Mouse (Mus musculus): ENCODE data around the gene Abhd14a.

Abhd14a gene

GRCm38 (mm10) chr9:106411729-106412128 lies 35.7 kb downstream of the Abhd14a start:
- no peak for DNase-seq (ENCODE audit: low read depth, low spot score)

DNA sequence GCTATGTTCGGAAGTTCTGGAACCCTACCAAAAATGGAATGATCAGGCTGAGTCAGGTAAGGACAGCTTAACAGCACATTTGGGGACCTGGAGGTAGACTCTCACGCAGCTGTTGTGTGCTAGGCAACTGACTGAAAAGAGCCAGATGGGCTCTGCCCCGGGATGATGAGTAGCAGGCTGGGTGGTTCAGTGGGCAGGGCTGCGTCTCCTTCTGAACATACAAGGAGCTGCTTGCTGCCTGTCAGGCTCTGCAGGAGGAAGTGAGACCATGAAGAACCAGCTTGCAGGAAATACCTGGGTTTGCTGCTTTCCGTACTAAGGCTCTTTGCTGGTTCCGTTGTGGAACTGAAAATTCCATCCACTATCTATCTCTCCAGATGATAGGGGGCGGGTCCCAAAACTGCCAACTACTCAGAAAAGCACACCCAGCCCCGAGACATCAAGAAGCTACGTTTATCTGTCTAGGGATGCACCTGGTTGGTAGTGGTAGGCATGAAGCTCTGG lies 36.3 kb downstream of the Abhd14a start:
- DNase-seq (ENCODE audit: low read depth, low spot score) = no peak

GRCm38 (mm10) chr9:106410086-106410650 lies 37.3 kb downstream of the Abhd14a start:
- DNase-seq (ENCODE audit: low read depth, low spot score) = no peak

DNA sequence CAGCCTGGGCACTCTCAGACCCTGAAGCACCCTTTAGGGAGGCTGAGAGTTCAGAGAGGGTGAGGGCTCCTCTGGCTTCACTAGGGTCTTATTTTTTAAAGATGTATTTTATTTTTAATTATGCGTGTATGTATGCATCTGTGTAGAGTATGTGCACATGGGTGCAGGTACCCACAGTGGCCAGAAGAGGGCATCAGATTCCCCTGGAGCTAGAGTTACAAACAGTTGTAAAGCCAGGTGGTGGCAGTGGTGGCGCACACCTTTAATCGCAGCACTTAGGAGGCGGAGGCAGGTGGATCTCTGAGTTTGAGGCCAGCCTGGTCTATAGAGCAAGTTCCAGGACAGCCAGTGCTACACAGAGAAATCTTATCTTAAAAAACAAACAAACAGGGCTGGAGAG lies 38.4 kb downstream of the Abhd14a start:
- no peak for DNase-seq (ENCODE audit: low read depth, low spot score)

DNA sequence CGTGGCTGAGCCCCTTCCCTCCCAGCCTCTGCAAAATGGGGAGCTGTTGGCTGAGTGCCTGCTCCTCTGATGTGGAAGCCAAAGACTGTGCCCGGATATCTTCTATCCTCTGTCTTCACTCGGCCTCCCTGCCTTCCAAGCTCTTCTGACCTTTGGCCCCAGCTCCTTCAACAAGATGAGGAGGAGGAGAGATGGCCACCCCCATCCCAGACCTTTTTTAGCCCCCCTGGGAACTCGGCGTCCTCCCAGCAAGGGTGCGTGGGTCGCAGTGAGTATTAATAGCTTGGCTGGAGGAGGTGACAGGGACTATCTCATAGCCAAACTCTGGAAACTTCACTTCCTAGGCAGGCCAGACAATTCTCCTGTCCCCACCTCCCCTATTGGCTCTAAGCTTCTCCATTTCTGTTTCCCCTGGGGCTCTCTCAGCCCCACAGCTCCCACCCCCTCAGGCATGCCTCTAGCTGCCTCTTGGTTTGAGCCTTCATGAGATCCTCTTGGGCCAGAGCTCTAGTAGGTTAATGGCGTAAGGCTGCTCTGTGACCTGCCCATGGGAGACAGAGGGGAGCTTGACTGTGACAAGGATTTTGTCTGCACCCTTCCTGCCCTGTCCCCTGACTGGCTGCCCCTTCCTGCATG lies 40.9 kb downstream of the Abhd14a start:
- DNase-seq (ENCODE audit: low read depth, low spot score) = no peak

DNA sequence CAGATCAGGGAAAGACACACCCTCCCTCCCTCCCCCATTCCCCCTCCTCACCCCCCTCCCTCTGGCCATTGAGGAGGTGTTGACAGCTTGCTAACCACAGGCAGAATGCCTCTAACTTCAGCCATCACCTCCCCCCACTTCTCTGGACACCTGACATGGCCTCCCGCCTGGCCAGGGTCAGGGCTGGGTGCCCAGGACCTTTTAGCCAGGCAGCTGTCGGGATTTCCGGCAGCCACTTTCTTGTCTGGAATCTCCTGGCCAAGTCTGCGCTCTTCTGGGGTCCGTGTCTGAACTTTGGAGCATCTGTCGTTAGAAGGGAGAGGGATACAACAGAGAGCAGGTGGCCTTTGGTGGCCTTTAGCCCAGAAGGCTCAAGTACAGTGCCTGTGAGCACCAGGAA lies 42.2 kb downstream of the Abhd14a start:
- no peak for DNase-seq (ENCODE audit: low read depth, low spot score)

DNA sequence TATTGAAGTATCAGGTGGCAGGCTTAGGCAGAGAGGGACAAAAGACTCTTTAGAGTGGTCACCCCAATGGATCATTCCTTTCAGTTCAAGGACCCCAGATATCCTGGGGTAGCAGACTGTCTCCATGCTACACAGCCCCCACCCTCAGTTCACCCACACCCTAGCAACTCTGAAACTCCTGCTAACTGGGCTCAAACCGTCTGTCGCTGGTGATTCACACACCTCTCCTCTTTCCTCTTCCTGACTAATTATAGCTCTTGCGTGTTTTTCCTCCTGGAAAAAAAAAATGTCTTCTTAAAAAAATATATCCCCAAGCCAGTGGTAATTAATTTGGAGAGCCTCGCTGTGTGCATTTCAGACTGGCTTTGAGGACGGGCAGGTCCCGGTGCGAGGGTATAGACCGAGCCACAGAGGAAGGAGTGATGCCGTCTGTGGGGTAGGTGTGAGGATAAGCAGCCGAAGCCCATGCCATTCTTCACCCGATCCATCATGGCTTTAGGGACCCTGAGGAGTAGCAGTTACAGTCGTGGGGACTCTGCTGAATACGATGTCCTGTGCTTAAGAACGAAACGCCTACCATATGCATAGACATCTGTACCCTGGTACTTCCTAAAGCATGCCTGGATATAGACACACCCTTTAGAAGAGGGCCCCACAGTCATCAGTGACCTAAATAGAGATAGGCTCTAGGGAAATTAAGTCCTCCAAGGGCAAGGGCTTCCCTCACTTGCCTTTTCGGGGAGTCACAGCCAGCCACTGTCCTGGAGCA lies 44.7 kb downstream of the Abhd14a start:
- no peak for DNase-seq (ENCODE audit: low read depth, low spot score)

DNA sequence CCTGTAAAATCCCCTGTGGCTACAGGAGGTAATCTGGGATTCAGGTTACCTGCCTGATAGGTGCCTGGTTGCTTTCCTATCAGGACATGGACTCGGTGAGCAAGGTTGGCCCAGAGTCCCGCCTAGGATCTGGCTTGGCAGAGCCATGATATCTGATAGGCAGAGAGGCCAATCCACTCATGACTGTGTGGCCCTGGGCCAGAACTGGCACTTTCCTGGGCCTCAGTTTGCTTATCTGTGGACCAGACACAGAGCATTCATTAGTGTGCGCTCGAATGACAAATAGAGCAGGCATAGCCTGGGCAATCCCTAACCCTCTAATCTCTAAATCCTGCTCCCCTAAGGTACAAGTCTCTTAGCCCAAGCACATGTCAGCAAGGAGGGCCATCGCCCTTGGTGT lies 45.3 kb downstream of the Abhd14a start:
- DNase-seq (ENCODE audit: low read depth, low spot score) = no peak

DNA sequence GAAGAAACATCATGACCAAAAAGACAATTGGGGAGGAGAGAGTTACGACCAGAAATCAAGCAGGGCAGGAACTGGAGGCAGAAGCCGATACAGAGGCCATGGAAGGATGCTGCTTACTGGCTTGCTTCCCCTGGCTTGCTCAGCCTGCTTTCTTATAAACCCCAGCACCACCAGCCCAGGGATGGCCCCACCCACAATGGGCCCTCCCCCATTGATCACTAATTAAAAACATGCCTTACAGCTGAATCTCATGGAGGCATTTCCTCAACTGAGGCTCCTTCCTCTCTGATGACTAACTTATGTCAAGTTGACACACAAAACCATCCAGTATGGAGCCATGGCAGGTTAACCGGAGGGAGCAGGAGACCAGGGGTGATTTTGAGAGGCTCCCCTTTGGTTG lies 47.7 kb downstream of the Abhd14a start:
- no peak for DNase-seq (ENCODE audit: low read depth, low spot score)

GRCm38 (mm10) chr9:106398667-106399311 lies 48.7 kb downstream of the Abhd14a start:
- DNase-seq (ENCODE audit: low read depth, low spot score) = no peak

DNA sequence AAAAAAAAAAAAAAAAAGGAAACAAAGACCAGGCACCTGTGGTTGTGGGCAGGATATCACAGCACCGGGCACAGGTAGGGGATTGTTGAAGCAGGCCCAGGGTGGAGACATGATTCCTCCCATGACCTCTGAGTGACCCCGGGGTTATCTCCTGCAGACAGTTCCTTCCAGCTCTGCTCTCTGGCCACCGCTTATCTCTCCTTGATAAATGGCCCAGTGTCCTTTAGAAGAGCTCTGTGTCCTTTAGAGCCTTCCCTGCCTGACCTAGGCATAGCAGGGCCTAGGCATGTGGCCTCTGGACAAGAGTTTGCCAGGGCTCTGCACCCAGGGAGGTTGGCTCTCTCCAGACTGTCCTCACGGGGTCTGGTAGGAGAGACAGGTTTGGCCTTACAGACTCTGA lies 49.7 kb downstream of the Abhd14a start:
- no peak for DNase-seq (ENCODE audit: low read depth, low spot score)

DNA sequence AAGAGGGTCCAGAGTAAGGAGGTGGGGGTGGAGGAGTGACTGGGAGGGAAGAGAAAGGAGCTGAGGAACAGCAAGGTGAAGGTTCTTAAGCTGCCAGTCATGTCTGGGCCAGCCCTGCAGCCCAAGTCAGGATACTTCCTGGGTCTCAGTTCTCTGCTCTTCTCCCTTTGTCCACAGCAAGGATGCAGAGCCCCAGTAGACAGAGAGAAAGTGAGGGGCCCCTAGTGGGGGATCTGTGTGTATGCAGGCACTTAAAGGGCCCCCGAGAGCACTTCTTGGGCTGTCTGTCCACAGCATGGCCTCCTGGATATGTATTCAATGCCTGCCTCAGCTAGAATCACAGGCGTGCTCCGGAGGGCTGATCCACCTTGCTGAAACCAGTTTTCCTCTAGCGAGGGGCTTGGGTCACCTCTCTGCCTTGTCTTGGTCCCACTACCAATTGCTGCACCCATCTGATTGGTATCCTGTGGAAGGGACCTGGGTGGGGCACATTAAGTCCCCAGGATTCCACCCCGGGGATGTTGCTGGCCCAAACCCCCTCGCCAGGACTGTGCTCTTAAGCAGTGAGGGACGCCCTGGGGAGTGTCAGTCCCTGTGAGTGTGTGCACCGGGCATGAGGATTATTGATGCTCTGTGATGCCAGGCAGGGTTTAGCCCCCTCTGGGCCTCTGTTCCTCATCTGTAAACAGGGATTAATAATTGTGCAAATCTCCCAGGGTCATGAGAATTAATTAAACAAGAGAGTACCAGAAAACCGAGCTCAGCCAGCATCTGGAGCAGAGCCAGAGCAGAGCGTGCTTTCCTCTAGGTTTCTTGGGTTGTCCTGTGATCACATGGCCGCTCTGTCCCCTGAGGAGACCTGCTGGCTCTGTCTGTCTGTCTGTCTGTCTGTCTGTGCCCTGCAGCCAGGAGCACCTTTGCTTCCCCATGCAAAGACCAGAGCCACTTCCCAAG lies 52.6 kb downstream of the Abhd14a start:
- peak; percentile 60 for DNase-seq (ENCODE audit: low read depth, low spot score)

- no peak for DNase-seq (ENCODE audit: low read depth, low spot score)
These were observed 53.9 kb downstream of the Abhd14a start for GRCm38 (mm10) chr9:106393548-106393947.

GRCm38 (mm10) chr9:106392828-106393527 lies 54.5 kb downstream of the Abhd14a start:
- no peak for DNase-seq (ENCODE audit: low read depth, low spot score)
